Mouse (Mus musculus): ENCODE data around the gene Ddx55.

Ddx55 gene

GRCm38 (mm10) chr5:124614709-124615108 is 62.0 kb downstream of the Ddx55 start:
- DNase-seq: no peak

GRCm38 (mm10) chr5:124618711-124619110 is 66.0 kb downstream of the Ddx55 start:
- DNase-seq: no peak
